Mouse (Mus musculus): ENCODE measurements around the gene Tpst1.

Gene Tpst1

GRCm38 (mm10) chr5:130052955-130053354 is 20.2 kb upstream of the Tpst1 start:
- no peak for DNase-seq (ENCODE audit: low spot score in 2 of 2)

GRCm38 (mm10) chr5:130055688-130056087 is 17.4 kb upstream of the Tpst1 start:
- DNase-seq (ENCODE audit: low spot score in 2 of 2) = no peak

DNA sequence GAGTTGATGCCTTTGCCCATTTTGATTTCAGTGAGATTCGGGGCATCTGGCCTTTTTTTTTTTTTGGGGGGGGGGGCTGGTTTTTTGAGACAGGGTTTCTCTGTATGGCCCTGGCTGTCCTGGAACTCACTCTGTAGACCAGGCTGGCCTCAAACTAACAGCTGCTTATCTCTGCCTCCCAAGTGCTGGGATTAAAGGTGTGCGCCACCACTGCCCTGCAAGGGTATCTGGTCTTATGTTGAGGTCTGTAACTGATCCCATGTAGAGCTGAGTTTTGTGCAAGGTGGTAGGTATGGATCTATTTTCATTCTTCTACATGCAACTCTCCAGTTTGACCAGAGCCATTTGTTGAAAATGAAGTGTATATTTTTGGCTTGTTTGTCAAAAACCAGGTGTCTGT is 16.8 kb upstream of the Tpst1 start:
- DNase-seq (ENCODE audit: low spot score in 2 of 2) = no peak

DNA sequence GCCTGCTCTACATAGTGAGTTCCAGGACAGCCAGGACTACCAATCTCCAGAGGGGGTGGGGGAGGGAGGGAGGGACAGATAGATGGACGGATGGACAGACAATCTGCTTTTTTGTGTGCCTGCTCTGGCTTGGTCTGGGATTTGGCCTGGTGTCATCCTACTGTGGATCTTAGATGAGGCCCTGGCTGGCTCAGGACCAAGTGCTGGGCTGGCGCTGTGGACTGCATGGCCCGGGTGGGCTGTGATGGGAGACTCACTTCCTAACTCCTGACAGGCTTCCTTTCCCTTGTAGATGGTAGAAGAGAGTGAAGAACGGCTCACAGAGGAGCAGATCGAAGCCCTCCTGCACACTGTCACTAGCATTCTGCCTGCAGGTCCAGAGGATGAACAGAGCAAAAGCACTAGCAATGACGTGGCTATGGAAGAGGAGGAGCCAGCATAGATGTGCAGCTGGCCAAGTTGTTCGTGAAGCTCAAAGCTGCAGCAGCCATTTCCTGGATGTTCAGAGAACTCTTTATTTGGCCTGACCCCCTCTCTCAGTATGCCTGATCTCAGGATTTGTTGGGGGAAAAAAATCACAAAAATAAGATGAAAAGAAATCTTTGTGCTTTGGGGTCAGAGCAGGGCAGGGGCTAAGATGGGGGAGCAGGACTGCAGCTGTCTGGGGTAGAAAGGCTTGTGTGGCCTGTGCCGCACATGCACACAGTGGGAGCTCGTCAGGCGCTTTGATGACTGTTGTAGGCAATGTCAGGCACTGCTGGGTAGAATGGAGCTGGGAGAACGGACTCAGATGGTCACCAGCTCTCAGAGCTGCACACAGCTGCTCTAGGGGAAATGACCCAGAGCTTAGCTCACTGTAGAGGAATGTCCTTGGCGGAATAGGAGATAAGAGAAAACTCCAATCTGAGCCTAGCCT is 13.5 kb upstream of the Tpst1 start:
- no peak for DNase-seq (ENCODE audit: low spot score in 2 of 2)

DNA sequence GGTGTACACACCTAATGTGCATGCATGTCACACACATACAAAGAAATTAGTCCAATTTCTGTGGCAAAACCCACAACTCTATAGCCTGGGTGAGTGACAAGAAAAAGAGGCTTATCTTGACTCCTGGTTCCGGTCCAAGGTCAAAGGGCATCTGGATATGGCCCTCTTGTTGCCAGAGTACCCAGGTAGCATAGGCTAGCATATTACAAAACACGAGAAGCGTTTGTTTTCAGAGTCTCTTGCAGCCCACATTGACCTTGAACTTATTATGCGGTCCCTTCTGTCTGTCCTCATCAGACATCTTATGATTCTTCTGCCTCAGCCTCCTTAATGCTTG is 12.8 kb upstream of the Tpst1 start:
- DNase-seq (ENCODE audit: low spot score in 2 of 2) = no peak

GRCm38 (mm10) chr5:130062096-130062495 is 11.0 kb upstream of the Tpst1 start:
- no peak for DNase-seq (ENCODE audit: low spot score in 2 of 2)

- no peak for DNase-seq (ENCODE audit: low spot score in 2 of 2)
Measured at GRCm38 (mm10) chr5:130063760-130064159, 9.4 kb upstream of the Tpst1 start.

DNA sequence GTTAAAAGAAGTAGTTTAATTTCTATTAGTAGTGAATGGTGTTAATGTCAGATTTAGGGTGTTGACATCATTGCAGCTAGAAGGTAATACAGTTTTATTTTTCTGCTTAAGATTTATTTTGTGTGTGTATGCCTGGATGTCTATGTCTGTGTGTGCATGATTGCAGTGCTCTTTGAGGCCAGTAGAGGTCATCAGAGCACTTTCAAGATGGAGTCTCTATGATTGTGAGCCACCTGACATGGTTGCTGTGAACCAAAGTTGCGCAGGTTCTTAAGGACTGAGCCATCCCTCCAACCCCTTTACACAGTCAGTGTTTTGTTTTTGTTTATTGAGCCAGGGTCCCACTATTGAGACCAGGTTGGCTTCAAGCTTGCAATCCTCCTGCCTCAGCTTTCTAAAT is 7.5 kb upstream of the Tpst1 start:
- no peak for DNase-seq (ENCODE audit: low spot score in 2 of 2)

DNA sequence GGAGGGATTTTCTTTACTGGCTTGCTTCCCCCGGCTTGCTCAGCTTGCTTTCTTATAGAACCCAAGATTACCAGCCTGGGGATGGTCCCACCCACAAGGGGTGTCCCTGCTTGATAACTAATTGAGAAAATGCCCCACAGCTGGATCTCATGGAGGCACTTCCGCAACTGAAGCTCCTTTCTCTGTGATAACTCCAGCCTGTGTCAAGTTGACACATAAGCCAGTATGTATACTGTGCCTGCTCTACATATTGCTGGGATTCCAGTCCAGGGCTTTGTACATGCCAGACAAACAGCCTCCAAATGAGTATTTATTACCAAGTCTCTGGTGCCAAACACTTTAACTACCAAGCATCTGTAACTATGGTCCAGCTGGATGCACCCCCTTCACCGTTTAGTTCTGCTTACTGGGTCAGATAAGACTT is 5.3 kb upstream of the Tpst1 start:
- DNase-seq (ENCODE audit: low spot score in 2 of 2) = no peak

GRCm38 (mm10) chr5:130074491-130074890 is 1.4 kb downstream of the Tpst1 start:
- no peak for DNase-seq (ENCODE audit: low spot score in 2 of 2)

DNA sequence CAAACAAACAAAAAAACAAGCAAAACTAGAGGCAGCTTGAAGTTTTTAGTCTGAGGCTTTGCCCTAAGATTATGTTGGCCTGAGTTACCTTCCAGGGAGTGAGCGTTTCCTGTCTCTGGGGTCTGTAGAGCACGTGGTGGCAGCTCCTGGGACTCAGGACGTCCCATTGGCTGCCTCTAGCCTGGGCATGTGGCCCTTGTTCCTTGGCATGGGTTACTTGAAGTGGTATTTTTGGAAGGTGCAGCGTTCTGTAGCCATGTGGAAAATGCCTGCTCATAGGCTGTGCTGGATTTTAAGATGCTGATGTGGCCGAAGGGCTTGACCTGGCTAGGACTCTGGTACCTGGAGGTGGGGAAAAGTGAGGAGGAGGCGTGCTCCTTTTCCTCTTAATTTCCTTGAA is 3.3 kb downstream of the Tpst1 start:
- DNase-seq (ENCODE audit: low spot score in 2 of 2) = no peak

- DNase-seq (ENCODE audit: low spot score in 2 of 2) = no peak
Measured at GRCm38 (mm10) chr5:130078096-130078833, 5.1 kb downstream of the Tpst1 start.

DNA sequence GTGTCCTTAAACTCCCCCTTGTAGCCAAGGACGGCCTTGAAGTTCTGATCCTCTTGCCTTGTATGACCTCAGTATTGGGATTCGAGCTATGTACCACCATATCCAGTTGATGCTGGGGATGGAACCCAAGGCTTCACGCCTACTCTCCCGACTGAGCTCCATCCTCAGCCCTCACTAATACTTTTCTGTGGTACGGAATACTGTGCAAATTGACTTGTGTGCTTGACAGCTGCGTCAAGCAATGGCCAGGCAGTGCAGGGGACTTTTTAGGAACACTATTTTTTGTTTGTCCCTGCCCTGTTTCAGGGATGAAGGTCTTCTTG is 5.7 kb downstream of the Tpst1 start:
- no peak for DNase-seq (ENCODE audit: low spot score in 2 of 2)

- DNase-seq (ENCODE audit: low spot score in 2 of 2) = peak; percentile 90 to 92
Measured at GRCm38 (mm10) chr5:130079202-130080050, 6.3 kb downstream of the Tpst1 start.

- peak in 1 of 2 experiments; percentile 24 for DNase-seq (ENCODE audit: low spot score in 2 of 2)
Measured at GRCm38 (mm10) chr5:130080051-130080681, 7.0 kb downstream of the Tpst1 start.

- DNase-seq (ENCODE audit: low spot score in 2 of 2) = peak in 1 of 2 experiments; percentile 27
Measured at GRCm38 (mm10) chr5:130081181-130081881, 8.2 kb downstream of the Tpst1 start.

DNA sequence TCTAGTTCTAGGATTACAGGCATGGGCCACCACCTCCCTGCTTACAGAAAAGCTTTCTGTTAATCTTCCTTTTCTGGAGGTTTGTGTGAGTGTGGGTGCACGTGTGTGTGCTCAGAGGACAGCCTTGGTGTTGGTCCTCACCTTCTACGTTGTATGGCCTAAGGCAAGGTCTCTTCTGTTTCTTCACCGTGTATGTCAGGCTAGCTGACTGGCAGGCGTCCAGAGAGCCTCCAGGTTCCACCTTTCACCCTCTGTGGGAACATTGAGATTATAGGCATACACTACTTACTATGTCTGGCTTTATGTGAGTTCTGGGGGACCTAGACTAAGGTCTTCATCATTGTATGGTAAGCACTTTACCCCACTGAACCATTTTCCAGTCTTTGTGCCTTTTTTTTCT is 9.3 kb downstream of the Tpst1 start:
- DNase-seq (ENCODE audit: low spot score in 2 of 2) = no peak

DNA sequence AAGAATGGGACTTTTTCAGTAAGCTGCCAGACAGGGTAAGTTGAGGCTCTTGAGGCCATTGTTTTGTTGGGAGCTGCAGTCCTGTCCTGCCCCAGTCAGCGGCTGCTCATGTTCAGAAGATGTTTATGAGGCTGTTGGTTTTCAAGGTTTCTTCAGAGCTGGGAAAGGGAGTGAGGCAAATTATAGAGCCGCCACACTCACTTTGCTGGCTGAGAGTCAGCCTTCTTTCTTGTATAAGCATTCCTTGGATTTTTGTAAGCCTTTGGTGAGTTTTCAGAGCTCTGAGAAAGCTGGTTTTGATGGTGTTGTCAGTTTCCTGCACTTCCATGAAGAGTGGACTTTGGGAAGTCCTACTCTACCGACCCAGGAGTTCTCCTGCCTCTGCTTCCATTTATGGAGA is 11.1 kb downstream of the Tpst1 start:
- no peak for DNase-seq (ENCODE audit: low spot score in 2 of 2)

DNA sequence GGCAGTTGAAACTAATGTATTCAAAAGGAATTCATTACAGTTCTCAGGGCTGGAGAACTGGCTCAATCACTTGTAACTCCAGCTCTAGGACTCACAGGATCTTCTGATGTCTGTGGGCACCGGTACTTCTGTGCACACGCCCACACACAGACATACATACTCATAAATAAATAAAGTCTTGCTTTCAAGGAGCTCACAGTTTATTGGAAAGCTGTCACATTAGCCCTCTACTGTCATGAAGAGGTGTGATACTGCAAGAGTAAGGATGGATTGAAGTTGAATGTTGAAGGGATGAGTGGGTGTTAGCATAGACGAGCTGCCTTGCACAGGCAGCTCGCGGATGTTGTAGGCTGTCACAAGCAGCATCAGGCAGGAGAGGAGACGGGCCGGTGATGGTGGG is 14.9 kb downstream of the Tpst1 start:
- no peak for DNase-seq (ENCODE audit: low spot score in 2 of 2)

DNA sequence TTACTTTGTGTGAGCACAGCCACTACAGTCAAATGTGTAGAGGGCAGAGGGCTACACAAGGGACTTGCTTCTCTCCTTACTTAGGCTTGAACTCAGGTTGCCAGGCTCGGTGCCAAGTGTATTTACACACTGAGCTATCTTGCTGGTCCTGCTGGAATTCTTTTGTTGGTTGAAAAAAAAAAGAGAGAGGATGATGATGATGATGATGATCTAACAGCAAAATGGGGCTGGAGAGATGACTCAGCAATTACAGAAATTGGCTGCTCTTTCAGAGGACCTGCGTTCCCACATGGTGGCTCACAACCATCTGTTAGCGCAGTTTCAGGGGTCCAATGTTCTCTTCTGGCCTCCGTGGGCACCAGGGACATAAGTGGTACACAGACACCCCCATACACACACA is 15.5 kb downstream of the Tpst1 start:
- DNase-seq (ENCODE audit: low spot score in 2 of 2) = no peak

GRCm38 (mm10) chr5:130089177-130089576 is 16.1 kb downstream of the Tpst1 start:
- DNase-seq (ENCODE audit: low spot score in 2 of 2) = no peak

Data from spleen, postnatal 14 days (tissue).